Mouse (Mus musculus): Measurements from ENCODE around the gene Lrrc47. TPM values are rescaled to one million over a fixed set of nuclear protein-coding genes. Genes with fewer than 3 reads are reported as not detected.

The Lrrc47 gene
- polyA plus RNA-seq, 1 experiment from 2014 or later = 23.0 TPM

GRCm38 (mm10) chr4:154005488-154005887 is 6.0 kb upstream of the Lrrc47 start:
- H3K36me3 ChIP-seq = peaks cover 56% of the 10 kb centered on the region
- no peak for ATAC-seq (replicated peaks; ENCODE audit: low FRiP score)
- no peaks in the 10 kb centered on the region for H3K4me1 ChIP-seq
- no peak overlapping the region for H3K4me2 ChIP-seq
- 92% methylated on average over 5 of the region's 5 CpGs for WGBS
- no peak overlapping the region for H3K9ac ChIP-seq
- H3K27me3 ChIP-seq = no peaks in the 10 kb centered on the region
- no peaks in the 10 kb centered on the region for H3K9me3 ChIP-seq (replicated peaks)
- H3K27ac ChIP-seq = no peak overlapping the region
- H3K4me3 ChIP-seq (replicated peaks) = no peak overlapping the region

GRCm38 (mm10) chr4:154006264-154006663 is 5.3 kb upstream of the Lrrc47 start:
- Histone ChIP-seq H3K27ac (no peak overlapping the region), H3K4me2 (no peak overlapping the region), H3K9ac (no peak overlapping the region), H3K4me1 (peaks cover 5% of the 10 kb centered on the region), H3K4me3 (replicated peaks) (no peak overlapping the region), H3K27me3 (no peaks in the 10 kb centered on the region), H3K36me3 (peaks cover 56% of the 10 kb centered on the region), H3K9me3 (replicated peaks) (no peaks in the 10 kb centered on the region)
- 89% methylated on average over 6 of the region's 6 CpGs for WGBS
- no peak for ATAC-seq (replicated peaks; ENCODE audit: low FRiP score)

GRCm38 (mm10) chr4:154007759-154008158 is 3.8 kb upstream of the Lrrc47 start:
- H3K4me3 ChIP-seq (replicated peaks) = no peak overlapping the region
- 81% methylated on average over 4 of the region's 4 CpGs for WGBS
- no peaks in the 10 kb centered on the region for H3K9me3 ChIP-seq (replicated peaks)
- H3K36me3 ChIP-seq = peaks cover 48% of the 10 kb centered on the region
- H3K4me1 ChIP-seq = peaks cover 10% of the 10 kb centered on the region
- no peak for ATAC-seq (replicated peaks; ENCODE audit: low FRiP score)
- no peaks in the 10 kb centered on the region for H3K27me3 ChIP-seq
- H3K9ac ChIP-seq = no peak overlapping the region
- H3K4me2 ChIP-seq = no peak overlapping the region
- no peak overlapping the region for H3K27ac ChIP-seq

GRCm38 (mm10) chr4:154010907-154011645 is 455 bp upstream of the Lrrc47 start:
- WGBS = 27% methylated on average over 13 of the region's 13 CpGs
- H3K27me3 ChIP-seq = no peaks in the 10 kb centered on the region
- peak overlapping the region; percentile 96 for H3K9ac ChIP-seq
- peak overlapping the region; percentile 95 for H3K4me2 ChIP-seq
- H3K27ac ChIP-seq = peak overlapping the region; percentile 14; the same call in 1 of the 2 replicates
- peak; percentile 72 for ATAC-seq (replicated peaks; ENCODE audit: low FRiP score)
- peaks cover 37% of the 10 kb centered on the region for H3K36me3 ChIP-seq
- H3K4me1 ChIP-seq = peaks cover 30% of the 10 kb centered on the region
- peak overlapping the region; percentile 100 for H3K4me3 ChIP-seq (replicated peaks)
- H3K9me3 ChIP-seq (replicated peaks) = no peaks in the 10 kb centered on the region

- no peak; the same call in 1 of the 2 replicates for ATAC-seq (replicated peaks; ENCODE audit: low FRiP score)
- Histone ChIP-seq H3K9ac (peak overlapping the region; percentile 96), H3K4me1 (peaks cover 30% of the 10 kb centered on the region), H3K4me2 (peak overlapping the region; percentile 95), H3K27ac (peak overlapping the region; percentile 62), H3K27me3 (no peaks in the 10 kb centered on the region), H3K9me3 (replicated peaks) (no peaks in the 10 kb centered on the region), H3K4me3 (replicated peaks) (peak overlapping the region; percentile 100), H3K36me3 (peaks cover 37% of the 10 kb centered on the region)
- WGBS = under 1% methylated on average over 54 of the region's 55 CpGs
These were observed 776 bp downstream of the Lrrc47 start for GRCm38 (mm10) chr4:154012132-154012882.

GRCm38 (mm10) chr4:154015476-154015875 is 3.9 kb downstream of the Lrrc47 start:
- Histone ChIP-seq H3K4me2 (no peak overlapping the region), H3K27ac (no peak overlapping the region), H3K36me3 (peaks cover 64% of the 10 kb centered on the region), H3K9ac (no peak overlapping the region), H3K27me3 (no peaks in the 10 kb centered on the region), H3K4me3 (replicated peaks) (no peak overlapping the region), H3K9me3 (replicated peaks) (no peaks in the 10 kb centered on the region), H3K4me1 (peaks cover 30% of the 10 kb centered on the region)
- WGBS = 94% methylated on average over 11 of the region's 11 CpGs
- no peak for ATAC-seq (replicated peaks; ENCODE audit: low FRiP score)

GRCm38 (mm10) chr4:154019571-154019970 is 8.0 kb downstream of the Lrrc47 start:
- H3K4me2 ChIP-seq = no peak overlapping the region
- H3K27me3 ChIP-seq = no peaks in the 10 kb centered on the region
- no peak overlapping the region for H3K4me3 ChIP-seq (replicated peaks)
- no peaks in the 10 kb centered on the region for H3K9me3 ChIP-seq (replicated peaks)
- peaks cover 77% of the 10 kb centered on the region for H3K36me3 ChIP-seq
- H3K9ac ChIP-seq = no peak overlapping the region
- 74% methylated on average over 7 of the region's 7 CpGs for WGBS
- H3K4me1 ChIP-seq = peaks cover 38% of the 10 kb centered on the region
- H3K27ac ChIP-seq = no peak overlapping the region
- no peak for ATAC-seq (replicated peaks; ENCODE audit: low FRiP score)

GRCm38 (mm10) chr4:154021432-154021831 is 9.9 kb downstream of the Lrrc47 start:
- peaks cover 51% of the 10 kb centered on the region for H3K4me1 ChIP-seq
- no peak overlapping the region for H3K4me3 ChIP-seq (replicated peaks)
- H3K4me2 ChIP-seq = no peak overlapping the region
- 88% methylated on average over 9 of the region's 9 CpGs for WGBS
- H3K36me3 ChIP-seq = peaks cover 58% of the 10 kb centered on the region
- no peak overlapping the region for H3K9ac ChIP-seq
- no peaks in the 10 kb centered on the region for H3K27me3 ChIP-seq
- no peaks in the 10 kb centered on the region for H3K9me3 ChIP-seq (replicated peaks)
- ATAC-seq (replicated peaks; ENCODE audit: low FRiP score) = no peak
- peak overlapping the region; percentile 89 for H3K27ac ChIP-seq

GRCm38 (mm10) chr4:154022407-154022806 is 10.9 kb downstream of the Lrrc47 start:
- 29% methylated on average over 4 of the region's 4 CpGs for WGBS
- Histone ChIP-seq H3K9ac (no peak overlapping the region), H3K4me2 (peak overlapping the region; percentile 20; the same call in 1 of the 2 replicates), H3K4me1 (peaks cover 58% of the 10 kb centered on the region), H3K4me3 (replicated peaks) (no peak overlapping the region), H3K27me3 (peaks cover 4% of the 10 kb centered on the region; the same call in 1 of the 2 replicates), H3K36me3 (peaks cover 48% of the 10 kb centered on the region), H3K27ac (peak overlapping the region; percentile 89), H3K9me3 (replicated peaks) (no peaks in the 10 kb centered on the region)
- ATAC-seq (replicated peaks; ENCODE audit: low FRiP score) = peak; percentile 55

GRCm38 (mm10) chr4:154022844-154023243 is 11.3 kb downstream of the Lrrc47 start:
- no peak overlapping the region for H3K4me3 ChIP-seq (replicated peaks)
- peaks cover 4% of the 10 kb centered on the region; the same call in 1 of the 2 replicates for H3K27me3 ChIP-seq
- peak overlapping the region; percentile 20; the same call in 1 of the 2 replicates for H3K4me2 ChIP-seq
- H3K9ac ChIP-seq = no peak overlapping the region; the same call in 1 of the 2 replicates
- H3K27ac ChIP-seq = peak overlapping the region; percentile 89
- peaks cover 58% of the 10 kb centered on the region for H3K4me1 ChIP-seq
- no peak for ATAC-seq (replicated peaks; ENCODE audit: low FRiP score)
- peaks cover 45% of the 10 kb centered on the region for H3K36me3 ChIP-seq
- H3K9me3 ChIP-seq (replicated peaks) = no peaks in the 10 kb centered on the region
- WGBS = 40% methylated on average over 4 of the region's 4 CpGs

GRCm38 (mm10) chr4:154023754-154024601 is 12.4 kb downstream of the Lrrc47 start:
- H3K4me2 ChIP-seq = peak overlapping the region; percentile 84
- H3K9me3 ChIP-seq (replicated peaks) = no peaks in the 10 kb centered on the region
- peaks cover 58% of the 10 kb centered on the region for H3K4me1 ChIP-seq
- peak overlapping the region; percentile 57 for H3K4me3 ChIP-seq (replicated peaks)
- ATAC-seq (replicated peaks; ENCODE audit: low FRiP score) = peak; percentile 30
- 13% methylated on average over 8 of the region's 8 CpGs for WGBS
- peaks cover 34% of the 10 kb centered on the region for H3K36me3 ChIP-seq
- peak overlapping the region; percentile 51; the same call in 1 of the 2 replicates for H3K9ac ChIP-seq
- peak overlapping the region; percentile 89 for H3K27ac ChIP-seq
- H3K27me3 ChIP-seq = peaks cover 7% of the 10 kb centered on the region; the same call in 1 of the 2 replicates

All from kidney, embryonic 15.5 days (tissue).